Mouse (Mus musculus) gastrocnemius, postnatal 36 days (tissue): ENCODE results near the gene Cldn7. TPM values are rescaled to one million over a fixed set of nuclear protein-coding genes. Genes with fewer than 3 reads are reported as not detected.
A peak's percentile ranks its signal among the peaks of the same experiment; 100 is the strongest.
"Not testable (repeated sequence)": the region's sequence is repeated elsewhere in the genome, so short reads cannot be mapped to it uniquely, and the experiment has no call there.

Source experiments
- DNase-seq, 2 experiments: peaks; one replicate each; pipeline ENCODE4 v3.0.0; 2022
- intact Hi-C: fragments of 180-260 bp; cut with DNase I; formaldehyde crosslinking; loops from one replicate; pipeline ENCODE4 v1.15.1; 2025
- long read RNA-seq, 2 experiments: library from polyadenylated mRNA; stranded (forward); transcript quantifications; one replicate each; pipeline ENCODE4 v2.0.0; 2021
- total RNA-seq, 2 experiments: library from RNA; stranded (reverse); gene quantifications; 2 replicates each; pipeline ENCODE4 v1.2.3; 2021

Gene Cldn7
- not detected for total RNA-seq
- long read RNA-seq, experiment 1: 0 reads
- long read RNA-seq, experiment 2: 0 reads

DNA sequence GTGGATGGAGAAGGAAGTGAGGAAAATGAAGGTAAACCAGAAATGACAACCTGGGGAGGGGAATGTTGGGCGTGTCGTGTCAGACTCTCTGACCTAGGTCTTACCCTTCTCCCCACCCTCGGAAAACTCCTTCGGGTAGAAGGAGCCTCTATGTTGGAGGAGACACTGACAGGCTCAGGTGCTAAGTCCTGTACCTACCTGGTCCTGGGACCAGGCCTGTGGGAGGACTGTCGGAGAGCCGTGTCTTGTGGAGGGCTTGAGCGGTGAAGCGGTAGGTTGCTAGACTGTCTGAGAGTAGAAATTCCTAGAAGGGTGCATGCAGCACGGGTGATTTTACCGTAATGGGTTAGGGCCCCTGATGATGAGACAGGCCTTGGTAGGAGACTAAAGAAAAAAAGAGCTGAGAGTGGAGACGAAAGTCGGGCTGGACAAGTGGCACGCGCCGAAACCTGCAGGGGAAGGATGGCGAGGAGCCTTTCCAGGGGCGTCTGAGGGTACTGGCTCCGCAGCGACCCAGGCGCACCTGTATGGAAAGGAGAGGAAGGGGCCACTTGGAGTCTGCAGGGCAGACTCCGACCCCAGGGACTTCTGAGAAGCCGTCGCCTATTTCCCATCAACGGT lies at the start of gene Cldn7:
Gene Cldn7 (plus strand): TSS at position 130 of the 621 bp plus-strand sequence.
- no peak for DNase-seq
- intact Hi-C loops: no loop called here

- intact Hi-C loops: no loop called here
Measured at GRCm38 (mm10) chr11:69914917-69915430, 49.6 kb upstream of the Cldn7 start.

GRCm38 (mm10) chr11:69915667-69916627 lies 48.6 kb upstream of the Cldn7 start:
- DNase-seq: no peak
- intact Hi-C loops: no loop called here

More at GRCm38 (mm10) chr11:69914917-69915430, 49.6 kb upstream of the Cldn7 start:
- no peak for DNase-seq

DNA sequence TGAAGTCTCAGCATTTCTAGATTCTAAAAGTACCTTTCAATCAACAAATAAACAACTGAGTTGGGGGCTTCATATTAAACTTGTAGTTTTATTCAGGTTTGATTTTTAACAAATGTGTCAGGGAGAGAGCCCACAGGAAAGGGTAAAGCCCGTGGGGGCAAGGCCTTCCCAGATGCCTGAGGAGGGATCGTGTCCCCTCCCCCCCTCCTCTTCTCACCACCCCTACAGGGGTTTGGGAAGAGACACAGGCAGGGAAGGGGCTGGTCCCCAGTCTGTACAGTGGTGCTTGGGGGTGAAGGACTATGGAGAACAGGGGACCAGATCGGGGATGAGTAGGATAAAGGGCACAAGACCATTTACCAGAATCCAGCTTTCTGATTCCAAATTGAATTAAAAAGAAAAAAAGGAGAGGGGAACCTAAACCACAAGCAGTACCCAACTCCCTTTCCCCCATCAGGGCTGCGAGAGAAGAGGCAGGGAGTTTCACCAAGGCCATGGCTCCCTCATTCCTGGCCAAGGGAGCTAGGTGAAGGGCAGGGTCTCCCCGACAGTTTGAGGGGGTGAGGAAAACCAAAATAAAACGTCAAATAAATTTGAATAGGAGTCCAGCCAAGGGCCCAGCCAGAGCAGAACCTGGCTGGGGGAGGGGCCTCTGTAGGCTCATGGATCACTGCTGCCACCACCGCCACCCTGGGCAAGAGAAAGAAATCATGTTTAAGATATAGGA lies 47.8 kb upstream of the Cldn7 start:
- intact Hi-C loops, DNase-seq: not testable (repeated sequence)

- intact Hi-C loops: no loop called here
- DNase-seq: no peak
Measured at GRCm38 (mm10) chr11:69917379-69917948, 47.1 kb upstream of the Cldn7 start.

DNA sequence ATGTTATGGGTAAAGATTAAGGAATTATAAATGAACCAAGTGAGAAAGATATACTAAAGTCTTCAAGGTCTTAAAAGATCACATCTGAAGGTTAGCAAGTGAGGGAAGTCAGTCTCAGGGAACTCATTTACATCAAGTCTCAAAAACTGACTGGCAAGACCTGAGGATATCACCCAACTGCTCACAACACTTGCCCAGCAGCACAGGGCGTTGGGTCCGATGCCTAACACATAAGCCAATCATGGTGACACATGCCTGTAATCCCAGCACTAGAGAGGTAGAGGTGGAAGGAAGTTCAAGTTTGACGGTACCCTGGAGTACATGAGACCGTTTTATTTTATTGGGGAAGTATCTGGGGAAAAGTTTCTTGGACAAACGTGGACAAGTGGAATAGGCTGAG lies 46.5 kb upstream of the Cldn7 start:
- no peak for DNase-seq
- intact Hi-C loops: no loop called here

DNA sequence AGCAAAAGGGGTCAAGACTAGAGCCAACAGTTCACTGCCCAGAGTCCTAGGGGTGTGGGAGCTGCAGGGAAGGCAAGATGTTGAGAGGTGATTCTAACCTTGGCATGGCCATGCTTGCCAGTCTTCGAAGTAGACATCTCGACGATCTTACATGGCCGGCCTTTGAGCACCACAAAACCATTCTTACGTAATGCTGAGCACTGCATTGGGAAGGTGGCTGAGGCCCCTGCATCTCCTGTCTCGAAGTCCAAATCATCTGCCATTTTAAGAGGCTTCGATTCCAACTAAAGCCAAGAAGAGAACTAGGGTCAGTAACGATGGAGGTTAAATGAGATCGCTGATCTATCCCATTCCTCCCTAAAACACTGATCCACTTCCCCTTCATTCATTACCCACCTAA lies 45.5 kb upstream of the Cldn7 start:
- intact Hi-C loops: no loop called here
- no peak for DNase-seq

GRCm38 (mm10) chr11:69919661-69920265 lies 44.8 kb upstream of the Cldn7 start:
- intact Hi-C loops: no loop called here
- DNase-seq: peak; percentile 76 to 84

GRCm38 (mm10) chr11:69920266-69921031 lies 44.1 kb upstream of the Cldn7 start:
- intact Hi-C loops: no loop called here
- DNase-seq: peak in 1 of 2 experiments; percentile 39

DNA sequence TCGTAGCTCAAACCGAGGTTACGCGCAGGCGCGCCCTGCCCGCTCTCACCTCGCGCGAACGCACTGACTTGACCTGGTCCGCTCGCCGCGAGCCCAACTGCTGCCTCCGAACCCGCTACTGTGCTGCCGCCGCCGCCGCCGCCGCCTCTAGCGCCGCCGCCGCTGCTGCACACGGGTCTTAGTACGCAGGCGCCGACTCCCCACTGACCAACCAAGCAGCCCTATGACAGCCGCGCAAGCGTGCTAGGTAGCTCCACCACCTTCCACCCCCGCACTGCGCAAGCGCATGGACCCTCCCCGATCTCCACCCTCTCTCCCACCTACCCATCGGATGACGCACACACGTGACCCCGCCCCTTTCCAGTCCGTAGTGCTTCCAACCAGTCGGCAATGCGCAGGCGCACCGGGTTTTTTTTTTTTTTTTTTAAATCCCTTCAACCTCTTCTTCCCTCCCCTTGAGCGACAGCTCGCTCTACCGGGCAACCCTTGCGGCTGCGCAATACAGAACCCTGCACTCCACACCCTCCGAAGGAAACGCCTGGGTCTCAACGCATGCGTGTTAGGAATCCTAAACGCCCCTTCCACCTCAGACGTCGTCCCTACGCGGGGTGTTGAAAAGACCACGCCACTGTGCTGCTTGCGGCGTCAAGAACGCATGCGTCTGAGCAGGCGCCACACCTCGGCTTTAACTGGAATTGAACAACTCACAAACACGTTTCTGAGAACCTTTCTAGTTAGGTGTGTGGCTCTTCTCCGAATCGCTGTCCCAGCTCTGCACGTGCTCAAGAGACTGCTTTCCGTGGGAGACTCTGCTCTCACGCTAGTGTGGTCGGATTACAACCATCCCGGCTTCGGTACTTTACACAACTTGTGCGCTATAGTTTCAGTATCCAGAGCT lies 43.2 kb upstream of the Cldn7 start, which contains the start of gene Eif5a:
Gene Eif5a (minus strand): TSS at position 845 of the 898 bp plus-strand sequence.
- DNase-seq: peak; percentile 100
- intact Hi-C loops: no loop called here

GRCm38 (mm10) chr11:69922012-69922756 lies 42.4 kb upstream of the Cldn7 start:
- DNase-seq: no peak
- intact Hi-C loops: no loop called here

DNA sequence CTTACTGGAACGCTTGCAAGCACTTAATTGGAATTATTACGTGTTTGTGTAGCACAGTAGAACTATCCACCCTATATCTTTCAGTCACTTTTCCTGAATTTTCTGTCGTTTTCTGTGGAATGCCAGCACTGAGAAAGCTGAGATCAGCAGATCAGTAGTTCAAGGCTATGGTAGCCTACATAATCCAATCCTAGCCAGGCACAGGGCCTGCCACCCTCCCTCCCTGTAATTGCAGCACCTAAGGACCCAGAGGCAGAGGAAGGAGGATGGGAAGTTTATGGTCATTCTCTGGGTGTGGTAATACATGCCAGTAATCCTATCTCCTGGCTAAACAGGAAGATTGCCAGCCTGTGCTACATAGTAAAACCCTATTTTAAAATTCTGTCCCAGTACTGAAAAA lies 41.8 kb upstream of the Cldn7 start:
- intact Hi-C loops: no loop called here
- no peak for DNase-seq

GRCm38 (mm10) chr11:69927501-69927900 lies 37.1 kb upstream of the Cldn7 start:
- intact Hi-C loops: no loop called here
- no peak for DNase-seq

GRCm38 (mm10) chr11:69929712-69930111 lies 34.9 kb upstream of the Cldn7 start:
- intact Hi-C loops: loop anchor here (5.0 kb wide), 1 partner anchor 78 kb away; no protein-coding TSS in a partner anchor

DNA sequence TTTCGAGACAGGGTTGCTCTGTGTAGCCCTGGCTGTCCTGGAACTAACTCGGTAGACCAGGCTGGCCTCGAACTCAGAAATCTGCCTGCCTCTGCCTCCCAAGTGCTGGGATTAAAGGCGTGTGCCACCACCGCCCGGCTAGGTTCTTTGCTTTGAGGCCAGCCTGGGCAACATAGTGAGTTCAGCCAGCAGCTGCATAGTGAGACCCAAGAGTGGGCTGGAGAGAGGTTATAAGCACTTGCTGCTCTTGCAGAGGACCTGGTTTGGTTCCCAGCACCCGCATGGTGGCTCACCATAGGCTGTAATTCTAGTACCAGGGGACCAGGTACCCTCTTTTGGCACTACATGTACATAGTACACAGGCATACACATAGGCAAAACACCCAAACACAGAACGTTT lies 34.4 kb upstream of the Cldn7 start:
- DNase-seq: not testable (repeated sequence)
- intact Hi-C loops: loop anchor here (5.0 kb wide), 1 partner anchor 77 kb away; no protein-coding TSS in a partner anchor

More at GRCm38 (mm10) chr11:69929712-69930111, 34.9 kb upstream of the Cldn7 start:
- no peak for DNase-seq

- no peak for DNase-seq
- intact Hi-C loops: loop anchor here (5.0 kb wide), 1 partner anchor 76 kb away; no protein-coding TSS in a partner anchor
Measured at GRCm38 (mm10) chr11:69930967-69931537, 33.5 kb upstream of the Cldn7 start.

DNA sequence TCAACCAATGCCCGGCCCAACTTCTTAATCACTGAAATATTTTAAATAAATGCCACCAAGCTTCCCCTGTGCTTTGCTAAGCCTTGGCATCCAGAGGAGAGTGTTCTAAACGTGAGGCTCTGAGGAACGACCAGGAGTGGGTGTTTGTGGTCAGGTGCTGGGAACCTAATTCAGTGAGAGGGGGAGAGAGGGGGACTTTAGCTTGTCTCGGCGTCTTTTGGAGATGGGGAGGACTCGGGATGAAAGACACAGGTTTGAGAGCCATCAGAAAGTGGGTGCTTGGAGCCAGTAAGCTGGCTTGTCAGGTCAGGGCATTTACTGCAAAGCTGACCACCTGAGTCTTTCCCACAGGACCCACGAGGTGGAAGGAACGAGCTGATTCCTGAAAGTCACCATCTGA lies 32.8 kb upstream of the Cldn7 start:
- no peak for DNase-seq
- intact Hi-C loops: loop anchor here (5.0 kb wide), 1 partner anchor 76 kb away; no protein-coding TSS in a partner anchor
